Mouse (Mus musculus) stomach, postnatal 0 days (tissue): ENCODE measurements around the gene Plxdc2. TPM values are rescaled to one million over a fixed set of nuclear protein-coding genes. Genes with fewer than 3 reads are reported as not detected.

ENCODE experiments used
- ATAC-seq: fragments of 200-750 bp; cut with Nextera tagmentation; 2 replicates; pipeline ENCODE4 v1.8.0; 2017; ENCODE audit not compliant: low FRiP score, low TSS enrichment
- DNase-seq: peaks from one replicate; pipeline ENCODE4 v3.0.0-alpha.2; 2016; ENCODE audit warnings: low spot score
- H3K27ac ChIP-seq: fragments of 300-500 bp; sonication (generic); replicated peaks from 2 replicates; pipeline ENCODE4 v1.5.1; 2014; ENCODE audit warnings: mild to moderate bottlenecking, control low read depth
- H3K27me3 ChIP-seq: fragments of 300-500 bp; sonication (generic); 2 replicates; pipeline ENCODE4 v1.6.1; 2014; ENCODE audit warnings: low read length; ENCODE audit not compliant: control insufficient read depth, insufficient read depth
- H3K36me3 ChIP-seq: fragments of 300-500 bp; sonication (generic); 2 replicates; pipeline ENCODE4 v1.6.1; 2014; ENCODE audit warnings: low read length, mixed read lengths; ENCODE audit not compliant: control insufficient read depth, insufficient read depth
- H3K4me1 ChIP-seq: fragments of 300-500 bp; sonication (generic); replicated peaks from 2 replicates; pipeline ENCODE4 v1.6.1; 2014; ENCODE audit warnings: antibody characterized with exemption; ENCODE audit not compliant: control insufficient read depth, insufficient read depth
- H3K4me2 ChIP-seq: fragments of 300-500 bp; sonication (generic); replicated peaks from 2 replicates; pipeline ENCODE4 v1.6.1; 2014; ENCODE audit warnings: low read depth, mild to moderate bottlenecking, control low read depth, moderate library complexity
- H3K4me3 ChIP-seq: fragments of 300-500 bp; sonication (generic); 2 replicates; pipeline ENCODE4 v1.5.1; 2014; ENCODE audit warnings: low read depth, low read length, control low read depth
- H3K9ac ChIP-seq: fragments of 300-500 bp; sonication (generic); 2 replicates; pipeline ENCODE4 v1.6.1; 2014; ENCODE audit warnings: mild to moderate bottlenecking, low read length, control low read depth, mixed read lengths
- H3K9me3 ChIP-seq: fragments of 300-500 bp; sonication (generic); 2 replicates; pipeline ENCODE4 v1.6.1; 2016; ENCODE audit warnings: low read length; ENCODE audit not compliant: control insufficient read depth
- CTCF ChIP-seq: IDR thresholded peaks from 2 replicates; pipeline ENCODE4 v1.5.1; 2016; ENCODE audit warnings: antibody characterized with exemption, low read depth, mild to moderate bottlenecking, moderate library complexity
- EP300 ChIP-seq: optimal IDR thresholded peaks from 2 replicates; pipeline ENCODE3; 2016; ENCODE audit warnings: antibody characterized with exemption
- WGBS: fragments of 180-500 bp; shearing (Covaris S2); extraction: QIAGEN DNeasy Blood & Tissue Kit; methylation state at CpG from one replicate; pipeline ENCODE4 v1.1.7; 2014; 5-methylcytosine and 5-hydroxymethylcytosine counted together
- polyA plus RNA-seq: library from polyadenylated mRNA; unstranded; fragments of >200 nt; fragmentation: Nextera tagmentation; extraction: Ambion mirVana; gene quantifications from 2 replicates; pipeline ENCODE4 v1.2.1, GENCODE M21; 2015

Gene Plxdc2
- polyA plus RNA-seq, 1 experiment from 2014 or later = 34.3 TPM

DNA sequence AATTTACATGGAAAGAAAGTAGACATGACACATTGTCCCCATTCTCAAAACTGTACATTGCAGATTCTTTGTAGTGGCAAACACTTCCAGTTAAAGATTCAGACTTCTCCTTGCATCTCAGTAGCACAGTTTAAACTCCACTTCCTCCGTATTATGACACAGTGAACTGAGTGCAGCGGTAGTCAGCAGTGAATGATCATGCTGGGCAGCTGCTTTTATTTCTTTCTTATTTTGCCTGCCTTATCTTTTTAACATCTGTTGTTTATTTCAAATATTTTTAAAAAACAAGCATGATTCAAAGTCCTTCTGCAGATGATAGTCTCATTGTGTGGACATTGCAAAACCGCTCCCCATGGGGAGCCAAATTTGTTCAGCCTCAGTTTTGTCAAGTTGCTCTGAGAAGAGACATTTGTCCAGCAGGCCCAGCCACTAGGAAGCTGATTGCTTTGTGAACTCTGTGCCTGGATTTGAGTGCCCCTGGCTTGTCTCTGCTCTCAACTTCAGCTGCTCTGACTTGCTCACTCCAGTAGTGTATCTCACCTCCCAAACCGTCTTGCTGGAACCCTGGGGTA is 9.8 kb downstream of the Plxdc2 start:
- Histone ChIP-seq H3K27me3 (no peaks in the 10 kb centered on the region), H3K36me3 (no peaks in the 10 kb centered on the region), H3K27ac (no peak overlapping the region), H3K4me2 (no peak overlapping the region), H3K4me3 (no peak overlapping the region), H3K9me3 (no peaks in the 10 kb centered on the region), H3K4me1 (no peaks in the 10 kb centered on the region), H3K9ac (no peak overlapping the region)
- ATAC-seq = no peak
- 52% methylated on average over 4 of the region's 4 CpGs for WGBS
- TF ChIP-seq EP300 = no peak
- no peak for TF ChIP-seq CTCF
- DNase-seq = no peak

DNA sequence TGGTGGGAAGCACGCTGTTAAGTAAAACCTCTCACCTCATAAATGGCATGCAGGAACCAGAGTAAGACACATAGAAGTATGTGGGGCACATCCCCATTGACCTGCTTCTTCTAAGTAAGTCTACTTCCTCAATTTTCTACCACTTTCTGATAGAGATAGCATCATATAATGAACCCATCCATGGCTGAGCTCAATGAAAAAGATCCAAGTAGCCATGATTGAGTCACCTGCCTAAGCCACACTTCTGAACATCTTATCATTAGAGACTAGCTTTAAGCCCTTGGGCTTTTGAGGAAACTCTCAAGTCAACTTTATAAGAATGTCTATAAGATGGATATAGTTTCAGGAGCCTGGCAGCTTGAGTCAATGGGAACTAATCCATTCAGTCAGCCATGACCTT is 14.3 kb downstream of the Plxdc2 start:
- no peak for ATAC-seq
- TF ChIP-seq CTCF (no peak), EP300 (no peak)
- H3K4me2 ChIP-seq = no peak overlapping the region
- no peak overlapping the region for H3K9ac ChIP-seq
- H3K9me3 ChIP-seq = no peaks in the 10 kb centered on the region
- WGBS = 89% methylated on average over 1 of the region's 1 CpGs
- H3K27ac ChIP-seq = no peak overlapping the region
- no peak for DNase-seq
- no peaks in the 10 kb centered on the region for H3K36me3 ChIP-seq
- no peak overlapping the region for H3K4me3 ChIP-seq
- H3K27me3 ChIP-seq = no peaks in the 10 kb centered on the region
- H3K4me1 ChIP-seq = no peaks in the 10 kb centered on the region

DNA sequence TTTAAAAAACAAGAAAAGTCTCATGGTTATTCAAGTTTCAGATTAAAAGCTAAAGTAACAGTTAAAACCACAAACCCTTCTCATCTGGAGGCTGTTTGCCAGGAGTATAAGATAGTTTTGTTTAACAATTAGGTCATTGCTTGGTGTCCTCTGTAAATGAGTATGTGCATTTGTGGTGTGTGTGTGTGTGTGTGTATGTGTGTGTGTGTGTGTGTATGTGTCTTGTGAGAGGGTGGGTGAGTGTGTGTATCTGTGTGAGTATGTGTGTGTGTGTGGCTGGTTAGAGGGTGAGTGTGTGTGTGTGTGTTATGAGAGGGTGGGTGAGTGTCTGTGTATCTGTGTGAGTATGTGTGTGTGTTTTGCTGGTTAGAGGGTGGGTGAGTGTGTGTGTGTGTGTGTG is 18.2 kb downstream of the Plxdc2 start:
- H3K27ac ChIP-seq = no peak overlapping the region
- H3K4me2 ChIP-seq = no peak overlapping the region
- no peaks in the 10 kb centered on the region for H3K9me3 ChIP-seq
- no peak for ATAC-seq
- no peak for DNase-seq
- no peak for TF ChIP-seq EP300
- TF ChIP-seq CTCF = no peak
- no peaks in the 10 kb centered on the region for H3K36me3 ChIP-seq
- H3K4me3 ChIP-seq = no peak overlapping the region
- H3K4me1 ChIP-seq = no peaks in the 10 kb centered on the region
- no peaks in the 10 kb centered on the region for H3K27me3 ChIP-seq
- no peak overlapping the region for H3K9ac ChIP-seq

- Histone ChIP-seq H3K4me3 (no peak overlapping the region), H3K9ac (no peak overlapping the region), H3K36me3 (no peaks in the 10 kb centered on the region), H3K27me3 (no peaks in the 10 kb centered on the region), H3K4me2 (no peak overlapping the region), H3K9me3 (no peaks in the 10 kb centered on the region), H3K4me1 (no peaks in the 10 kb centered on the region), H3K27ac (no peak overlapping the region)
- DNase-seq (no peak), ATAC-seq (no peak)
- WGBS = 63% methylated on average over 1 of the region's 1 CpGs
- no peak for TF ChIP-seq CTCF
- no peak for TF ChIP-seq EP300
Observed at GRCm38 (mm10) chr2:16386206-16386605, 30.1 kb downstream of the Plxdc2 start.

DNA sequence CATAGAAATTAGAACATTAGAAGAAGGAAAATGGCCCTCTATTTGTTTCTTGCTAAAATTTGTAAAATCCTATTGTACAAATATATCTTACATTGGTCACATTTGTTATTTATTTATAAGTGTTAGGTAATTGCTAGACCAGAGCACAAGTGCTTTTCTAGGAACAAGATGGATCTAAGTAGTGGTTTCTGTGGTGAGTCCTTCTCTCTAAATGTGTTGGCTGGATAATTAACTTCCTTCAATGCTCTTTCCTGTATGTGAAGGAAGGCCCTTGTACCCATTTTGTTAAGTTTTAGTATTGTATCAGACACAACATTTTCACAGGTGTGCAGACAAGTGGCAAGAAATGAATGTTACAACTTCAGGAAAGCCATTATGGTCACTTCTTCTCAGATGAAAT is 30.6 kb downstream of the Plxdc2 start:
- Histone ChIP-seq H3K9ac (no peak overlapping the region), H3K4me1 (no peaks in the 10 kb centered on the region), H3K4me2 (no peak overlapping the region), H3K27me3 (no peaks in the 10 kb centered on the region), H3K4me3 (no peak overlapping the region), H3K9me3 (no peaks in the 10 kb centered on the region), H3K27ac (no peak overlapping the region), H3K36me3 (no peaks in the 10 kb centered on the region)
- ATAC-seq (no peak), DNase-seq (no peak)
- no peak for TF ChIP-seq CTCF
- TF ChIP-seq EP300 = no peak

GRCm38 (mm10) chr2:16387787-16388186 is 31.7 kb downstream of the Plxdc2 start:
- ATAC-seq (no peak), DNase-seq (no peak)
- Histone ChIP-seq H3K4me3 (no peak overlapping the region), H3K36me3 (no peaks in the 10 kb centered on the region), H3K27me3 (no peaks in the 10 kb centered on the region), H3K27ac (no peak overlapping the region), H3K9me3 (no peaks in the 10 kb centered on the region), H3K4me1 (no peaks in the 10 kb centered on the region), H3K9ac (no peak overlapping the region), H3K4me2 (no peak overlapping the region)
- TF ChIP-seq CTCF = no peak
- no peak for TF ChIP-seq EP300
